Mouse (Mus musculus): ENCODE data around the gene Tfr2. TPM values are rescaled to one million over a fixed set of nuclear protein-coding genes. Genes with fewer than 3 reads are reported as not detected.
A peak's percentile ranks its signal among the peaks of the same experiment; 100 is the strongest.
"Not testable (repeated sequence)": the region's sequence is repeated elsewhere in the genome, so short reads cannot be mapped to it uniquely, and the experiment has no call there.

The Tfr2 gene
- polyA plus RNA-seq, 1 experiment from 2014 or later: 0.50 TPM

DNA sequence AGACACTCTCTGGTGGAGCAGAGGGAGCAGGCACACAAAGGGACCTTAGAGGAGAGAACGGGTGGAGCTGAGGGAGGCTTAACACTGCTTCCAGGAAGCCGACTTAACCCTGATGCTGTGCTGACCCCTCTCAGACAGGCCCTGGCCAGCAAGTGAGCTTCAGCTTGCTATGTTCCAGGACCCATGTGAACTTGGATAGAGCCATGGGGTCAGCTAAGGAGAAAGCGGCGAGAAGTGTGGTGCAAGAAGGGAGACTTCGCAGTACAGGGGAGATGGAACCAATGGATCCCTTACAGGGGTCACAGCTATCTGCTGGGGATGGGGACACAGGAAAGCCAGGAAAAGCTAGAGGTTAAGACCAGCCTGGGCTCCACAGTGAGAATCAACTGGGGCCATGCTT lies 43.4 kb downstream of the Tfr2 start:
- 69% methylated on average over 5 of the region's 5 CpGs for WGBS
- Histone ChIP-seq H3K27me3 (replicated peaks; ENCODE audit: control insufficient read depth, insufficient read depth, low read length) (no peaks in the 10 kb centered on the region), H3K9me3 (ENCODE audit: control insufficient read depth) (no peaks in the 10 kb centered on the region), H3K27ac (ENCODE audit: low read depth, low read length) (0 out of 2 replicates have a peak overlapping the region, but pooled peaks have one; percentile 57), H3K4me1 (replicated peaks; ENCODE audit: control insufficient read depth, insufficient read depth, low read length) (peaks cover 10% of the 10 kb centered on the region; the same call in 1 of the 2 replicates), H3K36me3 (ENCODE audit: control insufficient read depth, insufficient read depth) (no peaks in the 10 kb centered on the region), H3K4me2 (replicated peaks; ENCODE audit: low read depth) (no peak overlapping the region), H3K9ac (ENCODE audit: low read depth, low read length) (peak overlapping the region; percentile 11; the same call in 1 of the 2 replicates), H3K4me3 (ENCODE audit: low read depth, low read length) (no peak overlapping the region)
- TF ChIP-seq CTCF (IDR thresholded peaks at IDR 0.05; ENCODE audit: low read depth): no peak
- ATAC-seq: 0 out of 2 replicates have a peak, but pooled peaks have one; percentile 2

DNA sequence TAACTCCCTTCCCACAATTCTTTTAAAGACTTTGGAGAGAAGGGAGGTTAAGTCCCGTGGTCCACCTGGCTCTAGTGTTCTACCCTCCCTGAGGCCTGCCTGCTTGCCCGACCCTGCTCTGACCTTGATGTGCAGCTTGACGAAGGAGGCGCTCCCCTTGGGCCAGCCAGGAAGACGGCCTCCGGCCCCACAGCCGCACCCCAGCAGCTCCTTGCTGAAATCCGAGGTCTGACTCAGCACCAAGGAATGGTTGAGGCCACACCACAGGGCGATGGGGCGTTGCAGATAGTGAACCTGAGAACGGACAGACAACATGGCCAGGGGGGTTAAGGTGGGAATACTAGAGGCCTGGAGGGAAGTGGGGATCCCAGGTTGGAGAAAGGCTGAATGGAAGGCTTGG lies 43.9 kb downstream of the Tfr2 start, which contains the start of gene Pcolce:
TSS of gene Pcolce (minus strand) at position 235 of the 400 bp plus-strand sequence.
- Histone ChIP-seq H3K4me1 (replicated peaks; ENCODE audit: control insufficient read depth, insufficient read depth, low read length) (peaks cover 10% of the 10 kb centered on the region; the same call in 1 of the 2 replicates), H3K27ac (ENCODE audit: low read depth, low read length) (peak within 1 kb of the TSS; percentile 57; the same call in 1 of the 2 replicates), H3K27me3 (replicated peaks; ENCODE audit: control insufficient read depth, insufficient read depth, low read length) (no peaks in the 10 kb centered on the region), H3K4me2 (replicated peaks; ENCODE audit: low read depth) (no peak within 1 kb of the TSS; the same call in 1 of the 2 replicates), H3K36me3 (ENCODE audit: control insufficient read depth, insufficient read depth) (no peaks in the 10 kb centered on the region), H3K9ac (ENCODE audit: low read depth, low read length) (peak within 1 kb of the TSS; percentile 11; the same call in 1 of the 2 replicates), H3K4me3 (ENCODE audit: low read depth, low read length) (no peak within 1 kb of the TSS), H3K9me3 (ENCODE audit: control insufficient read depth) (no peaks in the 10 kb centered on the region)
- ATAC-seq: peak; percentile 86
- no peak for TF ChIP-seq CTCF (IDR thresholded peaks at IDR 0.05; ENCODE audit: low read depth)
- 22% methylated on average over 11 of the region's 11 CpGs for WGBS

DNA sequence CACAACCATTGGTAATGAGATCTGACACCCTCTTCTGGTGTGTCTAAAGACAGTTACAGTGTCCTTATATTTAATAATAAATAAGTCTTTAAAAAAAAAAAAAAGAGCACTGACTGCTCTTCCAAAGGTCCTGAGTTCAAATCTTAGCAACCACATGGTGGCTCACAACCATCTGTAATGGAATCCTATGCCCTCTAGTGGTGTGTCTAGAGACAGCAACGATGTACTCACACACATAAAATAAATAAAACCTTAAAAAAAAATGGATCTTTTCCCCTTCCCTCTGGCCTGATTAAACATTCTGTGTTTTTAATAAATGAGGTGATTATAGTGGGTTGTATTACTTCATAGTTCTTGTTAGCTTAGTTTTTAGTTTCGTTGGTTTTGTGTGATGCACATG lies 45.3 kb downstream of the Tfr2 start:
- 96% methylated on average over 2 of the region's 2 CpGs for WGBS
- ATAC-seq; H3K27me3 ChIP-seq (replicated peaks; ENCODE audit: control insufficient read depth, insufficient read depth, low read length); H3K4me2 ChIP-seq (replicated peaks; ENCODE audit: low read depth); H3K9ac ChIP-seq (ENCODE audit: low read depth, low read length); H3K4me1 ChIP-seq (replicated peaks; ENCODE audit: control insufficient read depth, insufficient read depth, low read length); H3K36me3 ChIP-seq (ENCODE audit: control insufficient read depth, insufficient read depth); H3K27ac ChIP-seq (ENCODE audit: low read depth, low read length); H3K4me3 ChIP-seq (ENCODE audit: low read depth, low read length); H3K9me3 ChIP-seq (ENCODE audit: control insufficient read depth): not testable (repeated sequence)
- peak; percentile 36 for TF ChIP-seq CTCF (IDR thresholded peaks at IDR 0.05; ENCODE audit: low read depth)

DNA sequence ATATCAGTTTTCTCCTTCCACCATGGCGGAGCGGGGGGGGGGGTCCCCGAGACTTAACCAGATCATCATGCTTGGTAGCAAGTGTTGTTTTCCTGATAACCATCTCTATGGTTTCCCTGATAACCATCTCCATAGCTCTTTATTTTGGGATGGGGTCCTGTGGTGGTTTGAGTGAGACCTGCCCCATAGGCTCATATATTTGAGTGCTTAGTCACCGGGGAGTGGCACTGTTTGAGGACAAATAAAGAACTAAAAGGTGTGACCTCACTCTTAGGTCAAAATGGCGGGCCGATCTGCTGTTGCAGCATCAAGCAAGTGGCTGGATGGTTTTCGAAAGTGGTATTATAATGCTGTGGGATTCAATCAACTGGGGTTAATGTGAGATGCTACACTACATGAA lies 45.7 kb downstream of the Tfr2 start:
- Histone ChIP-seq H3K9me3 (ENCODE audit: control insufficient read depth) (no peaks in the 10 kb centered on the region), H3K4me2 (replicated peaks; ENCODE audit: low read depth) (no peak overlapping the region), H3K27ac (ENCODE audit: low read depth, low read length) (no peak overlapping the region), H3K4me1 (replicated peaks; ENCODE audit: control insufficient read depth, insufficient read depth, low read length) (peaks cover 6% of the 10 kb centered on the region; the same call in 1 of the 2 replicates), H3K27me3 (replicated peaks; ENCODE audit: control insufficient read depth, insufficient read depth, low read length) (no peaks in the 10 kb centered on the region), H3K4me3 (ENCODE audit: low read depth, low read length) (no peak overlapping the region), H3K36me3 (ENCODE audit: control insufficient read depth, insufficient read depth) (no peaks in the 10 kb centered on the region), H3K9ac (ENCODE audit: low read depth, low read length) (no peak overlapping the region)
- WGBS: 76% methylated on average over 7 of the region's 7 CpGs
- no peak for TF ChIP-seq CTCF (IDR thresholded peaks at IDR 0.05; ENCODE audit: low read depth)
- no peak for ATAC-seq

DNA sequence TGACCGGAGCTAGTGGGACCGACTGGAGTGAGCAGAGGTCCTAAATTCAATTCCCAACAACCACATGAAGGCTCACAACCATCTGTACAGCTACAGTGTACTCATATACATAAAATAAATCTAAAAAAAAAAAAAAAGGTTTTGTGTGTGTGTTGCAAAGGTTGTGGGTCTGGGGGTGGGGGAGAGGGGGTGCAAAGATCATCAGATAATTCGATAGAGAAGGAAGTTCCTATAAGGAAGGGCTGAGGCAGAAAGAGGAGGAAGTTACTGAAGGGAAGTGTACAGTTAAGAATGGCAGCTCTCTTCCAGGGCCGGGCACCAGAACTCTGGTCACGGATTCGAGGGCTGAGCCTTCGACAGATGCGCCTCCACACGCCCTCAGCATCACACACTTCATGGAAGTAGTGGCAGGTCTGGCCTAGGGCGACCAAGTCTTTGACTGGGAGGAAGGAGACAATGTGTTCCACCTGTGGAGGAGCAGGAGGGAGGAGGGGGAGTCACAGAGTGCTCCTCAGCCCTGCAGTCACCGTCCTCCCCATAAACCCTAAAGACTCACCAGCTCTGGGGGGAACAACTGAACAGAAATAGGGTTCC lies 54.4 kb downstream of the Tfr2 start:
- H3K27me3 ChIP-seq (replicated peaks; ENCODE audit: control insufficient read depth, insufficient read depth, low read length): no peaks in the 10 kb centered on the region
- H3K27ac ChIP-seq (ENCODE audit: low read depth, low read length): no peak overlapping the region
- H3K4me3 ChIP-seq (ENCODE audit: low read depth, low read length): no peak overlapping the region
- H3K4me1 ChIP-seq (replicated peaks; ENCODE audit: control insufficient read depth, insufficient read depth, low read length): no peaks in the 10 kb centered on the region
- H3K9me3 ChIP-seq (ENCODE audit: control insufficient read depth): no peaks in the 10 kb centered on the region
- no peak overlapping the region for H3K4me2 ChIP-seq (replicated peaks; ENCODE audit: low read depth)
- no peak for ATAC-seq
- H3K36me3 ChIP-seq (ENCODE audit: control insufficient read depth, insufficient read depth): no peaks in the 10 kb centered on the region
- H3K9ac ChIP-seq (ENCODE audit: low read depth, low read length): no peak overlapping the region
- no peak for TF ChIP-seq CTCF (IDR thresholded peaks at IDR 0.05; ENCODE audit: low read depth)
- WGBS: 80% methylated on average over 11 of the region's 11 CpGs

DNA sequence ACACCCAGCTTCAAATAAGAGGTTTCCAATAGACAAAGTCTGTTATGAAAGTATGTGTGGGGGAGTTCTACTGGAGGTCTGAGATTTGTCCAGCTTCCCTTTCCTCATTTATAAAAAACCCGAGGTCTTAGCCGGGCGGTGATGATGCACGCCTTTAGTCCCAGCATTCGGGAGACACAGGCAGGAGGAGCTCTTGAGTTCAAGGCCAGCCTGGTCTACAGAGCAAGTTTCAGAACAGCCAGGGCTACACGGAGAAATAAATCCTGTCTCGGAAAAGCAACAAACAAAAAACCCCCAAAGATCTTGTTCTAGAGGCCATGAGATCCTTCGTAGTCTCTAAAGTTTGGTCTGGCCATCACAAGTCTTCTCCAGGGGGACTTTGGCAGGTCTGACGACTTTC lies 58.4 kb downstream of the Tfr2 start:
- ATAC-seq: no peak
- Histone ChIP-seq H3K4me1 (replicated peaks; ENCODE audit: control insufficient read depth, insufficient read depth, low read length) (peaks cover 15% of the 10 kb centered on the region), H3K4me2 (replicated peaks; ENCODE audit: low read depth) (peak overlapping the region; percentile 74), H3K36me3 (ENCODE audit: control insufficient read depth, insufficient read depth) (no peaks in the 10 kb centered on the region), H3K27ac (ENCODE audit: low read depth, low read length) (peak overlapping the region; percentile 77), H3K4me3 (ENCODE audit: low read depth, low read length) (peak overlapping the region; percentile 73), H3K9me3 (ENCODE audit: control insufficient read depth) (no peaks in the 10 kb centered on the region), H3K9ac (ENCODE audit: low read depth, low read length) (peak overlapping the region; percentile 49), H3K27me3 (replicated peaks; ENCODE audit: control insufficient read depth, insufficient read depth, low read length) (no peaks in the 10 kb centered on the region)
- WGBS: 1% methylated on average over 9 of the region's 9 CpGs
- peak; percentile 43 for TF ChIP-seq CTCF (IDR thresholded peaks at IDR 0.05; ENCODE audit: low read depth)
